Mouse (Mus musculus) thymus, adult 2 months (tissue): ENCODE measurements at regions not wholly inside any gene's neighbourhood (a gene's known extent, or its start where the extent isn't known, plus 50 kb on each side); places are given as distances from the start of the nearest gene placed in this dataset.

ENCODE experiments used
- CTCF ChIP-seq: fragments of 200-500 bp; IDR thresholded peaks from 2 replicates; pipeline ENCODE4 v1.5.1; 2012; ENCODE audit warnings: mild to moderate bottlenecking, control low read depth, low read length, moderate library complexity, borderline replicate concordance; ENCODE audit not compliant: control insufficient read depth, poor library complexity, insufficient read depth; ENCODE audit errors: extremely low read depth
- POLR2A ChIP-seq: fragments of 200-500 bp; IDR thresholded peaks from 2 replicates; pipeline ENCODE4 v1.6.1; 2012; ENCODE audit warnings: mild to moderate bottlenecking, low read length, control low read depth, moderate library complexity; ENCODE audit not compliant: control insufficient read depth, poor library complexity, insufficient read depth; ENCODE audit errors: extremely low read depth

- TF ChIP-seq CTCF (no peak), POLR2A (no peak)
Measured at GRCm38 (mm10) chr2:71654817-71655503, 90.5 kb upstream of the Itga6 start.
